ENCODE assay signal across 9 mouse cellular contexts in the genomic region with DNA sequence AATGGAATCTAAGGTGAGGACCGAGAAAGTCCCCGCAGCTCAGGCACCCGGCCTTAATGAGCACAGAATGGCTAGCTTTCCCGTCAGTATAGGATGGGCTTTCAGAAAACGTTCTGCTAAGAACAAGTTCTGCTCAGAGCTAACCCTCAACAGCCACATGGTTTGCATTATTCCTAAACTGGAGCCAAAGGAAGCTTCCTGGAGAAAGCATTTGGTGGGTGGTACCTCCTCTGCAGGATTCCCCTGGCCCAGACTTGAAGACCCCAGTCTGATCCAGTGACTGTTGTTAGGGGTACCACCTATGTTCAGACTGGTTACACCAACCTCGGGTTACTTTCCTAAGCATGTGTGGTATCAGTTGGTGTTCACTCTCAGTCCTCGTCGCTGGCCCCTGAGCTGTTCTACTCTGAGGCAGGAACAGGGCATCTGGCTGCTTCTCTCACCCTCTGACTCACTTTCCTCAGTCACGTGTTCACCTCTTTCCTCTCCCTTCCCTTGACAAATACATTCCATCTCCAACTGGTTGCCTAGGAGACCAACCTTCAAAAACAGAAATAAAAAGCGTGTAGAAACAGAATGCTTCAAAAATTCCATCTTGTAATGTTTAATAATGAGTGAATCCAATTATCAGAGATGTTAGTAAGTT. TPM values are rescaled to one million over a fixed set of nuclear protein-coding genes. Genes with fewer than 3 reads are reported as not detected.
A peak's percentile ranks its signal among the peaks of the same experiment; 100 is the strongest.
DNase-seq lines count a peak whose midpoint lies in the region; ATAC-seq lines count a peak whose summit lies in the region.
"Had no signal": no experiment of that assay in that cellular context is flagged by ENCODE, and none has a peak within 500 bp of the region (broad histone marks: within the 10 kb centered on the region; RNA-seq: fewer than 3 reads in every experiment).

No protein-coding gene starts in this region.

- no peaks in the 10 kb centered on the region for H3K36me3 ChIP-seq in kidney, embryonic 16.5 days (ENCODE audit: insufficient read depth, low read length)
- H3K36me3 ChIP-seq in heart, embryonic 12.5 days = no peaks in the 10 kb centered on the region

- intact Hi-C loops in left cerebral cortex, postnatal 25 days (cut with DNase I) = no loop called here

- ATAC-seq in kidney, embryonic 16.5 days (ENCODE audit: low FRiP score, low TSS enrichment) = no peak
- peak; percentile 64; the same call in 1 of the 2 replicates for ATAC-seq in heart, embryonic 12.5 days (ENCODE audit: insufficient number of reproducible peaks, low FRiP score)
- no peak for ATAC-seq in erythroblast, adult 5-6 weeks (replicated peaks; ENCODE audit: low FRiP score, poor library complexity, severe bottlenecking)

- H3K9me3 ChIP-seq in kidney, embryonic 16.5 days (ENCODE audit: low read length) = peaks cover 9% of the 10 kb centered on the region
- peaks cover 12% of the 10 kb centered on the region for H3K9me3 ChIP-seq in heart, embryonic 12.5 days (replicated peaks)

- H3K4me2 ChIP-seq in kidney, embryonic 16.5 days (replicated peaks; ENCODE audit: low read depth, low read length) = no peak overlapping the region
- H3K4me2 ChIP-seq in heart, embryonic 12.5 days = no peak overlapping the region

- H3K9ac ChIP-seq in kidney, embryonic 16.5 days (replicated peaks; ENCODE audit: low read length) = no peak overlapping the region
- no peak overlapping the region for H3K9ac ChIP-seq in heart, embryonic 12.5 days
- H3K9ac ChIP-seq: liver, embryonic 14.5 days had no signal

- peak overlapping the region; percentile 13; the same call in 1 of the 2 replicates for H3K27ac ChIP-seq in kidney, embryonic 16.5 days (ENCODE audit: low read length)
- peak overlapping the region; percentile 38; the same call in 1 of the 2 replicates for H3K27ac ChIP-seq in heart, embryonic 12.5 days (ENCODE audit: poor library complexity, severe bottlenecking)
- H3K27ac ChIP-seq: liver, embryonic 14.5 days had no signal

- no peak for DNase-seq in kidney, adult 9 months
- DNase-seq in adrenal gland, adult 8-10 months = peak; percentile 46
- DNase-seq in left cerebral cortex, postnatal 25 days (ENCODE audit: low spot score in 2 of 2) = peak; percentile 56 to 86
- peak; percentile 32 for DNase-seq in right cerebral cortex, postnatal 25 days
- no peak for DNase-seq in cerebellum, adult 9-10 months

- WGBS in kidney, embryonic 16.5 days = 74% methylated on average over 10 of the region's 10 CpGs
- WGBS in heart, embryonic 12.5 days = 60% methylated on average over 10 of the region's 10 CpGs

- H3K27me3 ChIP-seq in kidney, embryonic 16.5 days (ENCODE audit: insufficient read depth, low read length) = no peaks in the 10 kb centered on the region
- no peaks in the 10 kb centered on the region for H3K27me3 ChIP-seq in heart, embryonic 12.5 days (replicated peaks)

- no peaks in the 10 kb centered on the region for H3K4me1 ChIP-seq in kidney, embryonic 16.5 days (ENCODE audit: insufficient read depth, low read length)
- H3K4me1 ChIP-seq in heart, embryonic 12.5 days (replicated peaks) = peaks cover 6% of the 10 kb centered on the region

- no peak overlapping the region for H3K4me3 ChIP-seq in kidney, embryonic 16.5 days (ENCODE audit: low read length)
- no peak overlapping the region for H3K4me3 ChIP-seq in heart, embryonic 12.5 days

RNA-seq across cellular contexts. Expression of a gene that starts 41.9 kb away (rescaled TPM):
- polyA plus RNA-seq in kidney, embryonic 16.5 days (2015; fragmentation: Nextera tagmentation; extraction: Ambion mirVana) = 0.11 TPM in 1 of 2 replicates, not detected in the other
- total RNA-seq in adrenal gland, adult 8-10 months (2022) = under 1 TPM in 1 of 4 experiments, not detected in 3; 0.07 TPM
- not detected in 2 replicates for polyA plus RNA-seq in heart, embryonic 12.5 days (2016; fragmentation: Nextera tagmentation; extraction: Ambion mirVana)
- not detected for total RNA-seq in left cerebral cortex, postnatal 25 days (2021)
- 1.3 and 6.3 TPM in 2 replicates for total RNA-seq in erythroblast, adult 5-6 weeks (2015; ENCODE audit: low replicate concordance)
- total RNA-seq in erythroblast, adult 5-6 weeks (2017; ENCODE audit: low replicate concordance) = 1.6 and 8.6 TPM in 2 replicates

RNA-seq across cellular contexts. Expression of a gene that starts 59.0 kb away (rescaled TPM):
- 32.6 and 38.8 TPM in 2 replicates for polyA plus RNA-seq in kidney, embryonic 16.5 days (2015; fragmentation: Nextera tagmentation; extraction: Ambion mirVana)
- total RNA-seq in adrenal gland, adult 8-10 months (2022) = 10 to 100 TPM; 59.8 to 75.3 (median 63.4) TPM
- 27.3 and 27.8 TPM in 2 replicates for polyA plus RNA-seq in heart, embryonic 12.5 days (2016; fragmentation: Nextera tagmentation; extraction: Ambion mirVana)
- total RNA-seq in left cerebral cortex, postnatal 25 days (2021) = 10 to 100 TPM; 20.8 to 24.5 TPM
- 15.8 and 25.7 TPM in 2 replicates for total RNA-seq in erythroblast, adult 5-6 weeks (2015; ENCODE audit: low replicate concordance)
- total RNA-seq in erythroblast, adult 5-6 weeks (2017; ENCODE audit: low replicate concordance) = 16.0 and 21.0 TPM in 2 replicates

RNA-seq across cellular contexts. Expression of a gene that starts 59.3 kb away (rescaled TPM):
- polyA plus RNA-seq in kidney, embryonic 16.5 days (2015; fragmentation: Nextera tagmentation; extraction: Ambion mirVana) = 38.4 and 51.5 TPM in 2 replicates
- 1 to 10 TPM; 1.9 to 2.8 (median 2.2) TPM for total RNA-seq in adrenal gland, adult 8-10 months (2022)
- polyA plus RNA-seq in heart, embryonic 12.5 days (2016; fragmentation: Nextera tagmentation; extraction: Ambion mirVana) = 33.9 and 34.6 TPM in 2 replicates
- total RNA-seq in left cerebral cortex, postnatal 25 days (2021) = 10 to 100 TPM; 15.5 to 16.0 TPM
- total RNA-seq in erythroblast, adult 5-6 weeks (2015; ENCODE audit: low replicate concordance) = 8.2 and 25.0 TPM in 2 replicates
- 47.5 and 64.2 TPM in 2 replicates for total RNA-seq in erythroblast, adult 5-6 weeks (2017; ENCODE audit: low replicate concordance)

Comparison
In these comparisons a context has a peak if more than half of its experiments do, and no peak if none do; other contexts are left out.
1. DNase-seq: peak in adrenal gland, adult 8-10 months (single experiment), left cerebral cortex, postnatal 25 days (2 of 2) and right cerebral cortex, postnatal 25 days (single experiment); none in kidney, adult 9 months (single experiment) and cerebellum, adult 9-10 months (single experiment).